Mouse (Mus musculus) layer of hippocampus, postnatal 36 days (tissue): ENCODE measurements around the gene Cog5. TPM values are rescaled to one million over a fixed set of nuclear protein-coding genes. Genes with fewer than 3 reads are reported as not detected.
A peak's percentile ranks its signal among the peaks of the same experiment; 100 is the strongest.

Experiments
- DNase-seq, 2 experiments: peaks; one replicate each; pipeline ENCODE4 v3.0.0; 2022
- total RNA-seq, 2 experiments: library from RNA; stranded (reverse); gene quantifications; 2 replicates each; pipeline ENCODE4 v1.2.3; 2021

Cog5 gene
- total RNA-seq, 2 experiments from 2014 or later, result 60.4 to 62.2 TPM

- no peak for DNase-seq
Measured at GRCm38 (mm10) chr12:31895095-31895734, 240.5 kb downstream of the Cog5 start.

GRCm38 (mm10) chr12:31895888-31896287, 241.2 kb downstream of the Cog5 start:
- DNase-seq, result peak; percentile 43 to 55

GRCm38 (mm10) chr12:31896295-31896694, 241.6 kb downstream of the Cog5 start:
- no peak for DNase-seq

- no peak for DNase-seq
Measured at GRCm38 (mm10) chr12:31896986-31897385, 242.3 kb downstream of the Cog5 start.

- DNase-seq, result no peak
Measured at GRCm38 (mm10) chr12:31897456-31897855, 242.8 kb downstream of the Cog5 start.

GRCm38 (mm10) chr12:31900391-31900914, 245.8 kb downstream of the Cog5 start:
- no peak for DNase-seq

- no peak for DNase-seq
Measured at GRCm38 (mm10) chr12:31905696-31906551, 251.3 kb downstream of the Cog5 start.

- DNase-seq, result no peak
Measured at GRCm38 (mm10) chr12:31907436-31907835, 252.8 kb downstream of the Cog5 start.

GRCm38 (mm10) chr12:31912966-31913551, 258.4 kb downstream of the Cog5 start:
- DNase-seq, result no peak

GRCm38 (mm10) chr12:31913614-31914013, 258.9 kb downstream of the Cog5 start:
- no peak for DNase-seq

GRCm38 (mm10) chr12:31916691-31917090, 262.0 kb downstream of the Cog5 start:
- DNase-seq, result no peak

- DNase-seq, result no peak
Measured at GRCm38 (mm10) chr12:31917245-31917644, 262.6 kb downstream of the Cog5 start.

- no peak for DNase-seq
Measured at GRCm38 (mm10) chr12:31920464-31921405, 266.1 kb downstream of the Cog5 start.

GRCm38 (mm10) chr12:31924135-31924534, 269.5 kb downstream of the Cog5 start:
- no peak for DNase-seq

GRCm38 (mm10) chr12:31925343-31925742, 270.7 kb downstream of the Cog5 start:
- DNase-seq, result no peak

GRCm38 (mm10) chr12:31926661-31927061, 272.0 kb downstream of the Cog5 start:
- peak; percentile 77 to 81 for DNase-seq

- DNase-seq, result no peak
Measured at GRCm38 (mm10) chr12:31928498-31928897, 273.8 kb downstream of the Cog5 start.

GRCm38 (mm10) chr12:31931818-31932217, 277.1 kb downstream of the Cog5 start:
- DNase-seq, result no peak

GRCm38 (mm10) chr12:31936657-31937300, 282.1 kb downstream of the Cog5 start:
- DNase-seq, result no peak

- DNase-seq, result no peak
Measured at GRCm38 (mm10) chr12:31937613-31938012, 282.9 kb downstream of the Cog5 start.

- no peak for DNase-seq
Measured at GRCm38 (mm10) chr12:31938391-31938997, 283.8 kb downstream of the Cog5 start.
